Mouse (Mus musculus): ENCODE data around the gene Ireb2. TPM values are rescaled to one million over a fixed set of nuclear protein-coding genes. Genes with fewer than 3 reads are reported as not detected.
"Not testable (repeated sequence)": the region's sequence is repeated elsewhere in the genome, so short reads cannot be mapped to it uniquely, and the experiment has no call there.

The Ireb2 gene
- polyA plus RNA-seq, 1 experiment = 36.5 TPM

DNA sequence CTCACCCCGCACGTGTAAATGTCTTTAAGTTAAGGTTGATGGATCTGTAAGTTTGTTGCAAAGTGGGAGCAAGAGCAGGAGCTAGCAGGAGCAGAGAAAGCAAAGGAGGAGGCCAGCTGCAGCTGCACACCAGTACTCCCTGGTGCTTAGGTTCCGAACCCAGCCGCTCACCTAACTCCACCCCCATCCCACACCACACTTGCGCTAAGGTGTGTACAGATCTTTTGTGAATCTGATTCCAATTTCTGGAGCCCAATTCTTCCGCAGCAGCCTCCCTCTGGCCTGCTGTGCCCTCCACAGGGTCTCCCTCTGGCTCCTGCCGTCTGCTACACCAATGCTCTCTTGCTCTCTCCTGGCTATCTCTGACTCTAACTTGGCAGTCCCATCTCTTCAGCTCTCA lies 25.8 kb upstream of the Ireb2 start:
- no peak for TF ChIP-seq POLR2A (IDR thresholded peaks at IDR 0.05; ENCODE audit: control insufficient read depth, low read depth, low read length)
- no peak for TF ChIP-seq CTCF (IDR thresholded peaks at IDR 0.05; ENCODE audit: control insufficient read depth, insufficient read depth, insufficient replicate concordance, low read depth, low read length)
- Histone ChIP-seq H3K36me3 (ENCODE audit: control insufficient read depth, insufficient read depth, low read length) (no peaks in the 10 kb centered on the region), H3K4me3 (ENCODE audit: control insufficient read depth, low read depth, low read length) (no peak overlapping the region), H3K4me1 (ENCODE audit: control insufficient read depth, insufficient read depth, low read length) (peaks cover 4% of the 10 kb centered on the region), H3K27ac (ENCODE audit: control insufficient read depth, insufficient read depth, low read depth, low read length) (no peak overlapping the region; the same call in 1 of the 2 replicates), H3K27me3 (ENCODE audit: control insufficient read depth, insufficient read depth, low read length) (no peaks in the 10 kb centered on the region)

DNA sequence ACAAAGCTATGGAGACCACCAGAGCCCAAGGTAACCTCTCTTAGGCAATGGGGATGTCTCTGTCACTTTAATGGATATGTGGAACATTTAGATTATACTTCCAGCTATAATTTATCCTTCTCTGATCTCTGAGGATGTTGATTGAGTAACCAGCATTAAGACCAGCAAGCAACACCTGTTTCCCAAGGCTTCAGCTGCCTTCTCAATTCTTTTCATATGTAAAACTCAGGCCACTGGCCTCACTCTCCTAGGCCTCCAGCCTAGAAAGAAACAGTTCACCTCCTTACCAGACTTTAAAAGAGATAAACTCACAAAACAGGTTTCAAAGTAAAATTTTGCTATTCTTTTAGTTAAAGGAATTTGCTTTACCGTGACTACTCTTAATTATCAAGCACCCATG lies 23.4 kb upstream of the Ireb2 start:
- Histone ChIP-seq H3K4me1 (ENCODE audit: control insufficient read depth, insufficient read depth, low read length) (peaks cover 4% of the 10 kb centered on the region), H3K36me3 (ENCODE audit: control insufficient read depth, insufficient read depth, low read length) (no peaks in the 10 kb centered on the region), H3K4me3 (ENCODE audit: control insufficient read depth, low read depth, low read length) (no peak overlapping the region), H3K27me3 (ENCODE audit: control insufficient read depth, insufficient read depth, low read length) (no peaks in the 10 kb centered on the region), H3K27ac (ENCODE audit: control insufficient read depth, insufficient read depth, low read depth, low read length) (no peak overlapping the region)
- TF ChIP-seq POLR2A (IDR thresholded peaks at IDR 0.05; ENCODE audit: control insufficient read depth, low read depth, low read length) = no peak
- no peak for TF ChIP-seq CTCF (IDR thresholded peaks at IDR 0.05; ENCODE audit: control insufficient read depth, insufficient read depth, insufficient replicate concordance, low read depth, low read length)

DNA sequence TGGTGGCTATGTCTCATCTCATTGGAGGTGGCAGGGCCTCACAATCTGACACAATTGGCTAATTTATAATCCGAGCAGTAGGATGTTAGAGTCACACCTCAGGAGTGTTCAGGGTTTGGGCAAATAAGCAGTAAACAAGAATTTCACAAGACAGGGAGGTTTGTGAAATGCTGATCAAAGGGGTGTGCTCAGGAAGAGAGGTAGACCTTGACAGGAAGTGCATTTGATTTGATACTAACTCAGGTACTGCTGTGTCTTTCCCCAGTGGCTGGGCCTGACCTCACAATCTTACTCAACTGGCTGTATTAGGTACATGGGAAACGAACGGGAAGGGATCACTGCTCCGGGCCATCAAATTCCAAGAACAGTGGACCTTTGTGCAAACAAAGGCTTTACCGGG lies 21.3 kb upstream of the Ireb2 start:
- Histone ChIP-seq H3K4me1 (ENCODE audit: control insufficient read depth, insufficient read depth, low read length) (peaks cover 4% of the 10 kb centered on the region; the same call in 1 of the 2 replicates), H3K4me3 (ENCODE audit: control insufficient read depth, low read depth, low read length) (no peak overlapping the region), H3K27me3 (ENCODE audit: control insufficient read depth, insufficient read depth, low read length) (no peaks in the 10 kb centered on the region), H3K36me3 (ENCODE audit: control insufficient read depth, insufficient read depth, low read length) (no peaks in the 10 kb centered on the region), H3K27ac (ENCODE audit: control insufficient read depth, insufficient read depth, low read depth, low read length) (no peak overlapping the region)
- TF ChIP-seq CTCF (IDR thresholded peaks at IDR 0.05; ENCODE audit: control insufficient read depth, insufficient read depth, insufficient replicate concordance, low read depth, low read length) = no peak
- no peak for TF ChIP-seq POLR2A (IDR thresholded peaks at IDR 0.05; ENCODE audit: control insufficient read depth, low read depth, low read length)

DNA sequence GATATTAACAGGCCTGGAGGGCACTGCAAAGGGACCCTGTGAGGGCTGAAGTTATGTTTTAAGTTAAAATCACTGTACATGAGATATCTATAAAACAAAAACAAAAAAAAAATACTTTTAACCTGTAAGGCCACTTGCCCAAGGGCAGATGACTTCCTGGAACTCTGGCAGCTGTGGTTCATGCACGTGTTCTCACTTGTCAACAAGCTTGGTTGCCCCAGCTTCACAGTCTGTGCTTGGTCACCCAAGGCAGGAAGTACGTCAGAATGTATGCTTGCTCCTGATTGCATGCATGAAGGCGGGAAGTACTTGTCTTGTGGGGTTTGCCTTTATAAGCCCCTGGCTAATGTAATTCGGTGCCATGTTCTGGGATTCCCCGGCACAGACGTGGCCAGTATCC lies 19.7 kb upstream of the Ireb2 start:
- no peaks in the 10 kb centered on the region for H3K4me1 ChIP-seq (ENCODE audit: control insufficient read depth, insufficient read depth, low read length)
- H3K36me3 ChIP-seq (ENCODE audit: control insufficient read depth, insufficient read depth, low read length) = no peaks in the 10 kb centered on the region
- no peak for TF ChIP-seq CTCF (IDR thresholded peaks at IDR 0.05; ENCODE audit: control insufficient read depth, insufficient read depth, insufficient replicate concordance, low read depth, low read length)
- TF ChIP-seq POLR2A (IDR thresholded peaks at IDR 0.05; ENCODE audit: control insufficient read depth, low read depth, low read length) = no peak
- H3K4me3 ChIP-seq (ENCODE audit: control insufficient read depth, low read depth, low read length) = no peak overlapping the region
- H3K27me3 ChIP-seq (ENCODE audit: control insufficient read depth, insufficient read depth, low read length) = no peaks in the 10 kb centered on the region
- H3K27ac ChIP-seq (ENCODE audit: control insufficient read depth, insufficient read depth, low read depth, low read length) = no peak overlapping the region

DNA sequence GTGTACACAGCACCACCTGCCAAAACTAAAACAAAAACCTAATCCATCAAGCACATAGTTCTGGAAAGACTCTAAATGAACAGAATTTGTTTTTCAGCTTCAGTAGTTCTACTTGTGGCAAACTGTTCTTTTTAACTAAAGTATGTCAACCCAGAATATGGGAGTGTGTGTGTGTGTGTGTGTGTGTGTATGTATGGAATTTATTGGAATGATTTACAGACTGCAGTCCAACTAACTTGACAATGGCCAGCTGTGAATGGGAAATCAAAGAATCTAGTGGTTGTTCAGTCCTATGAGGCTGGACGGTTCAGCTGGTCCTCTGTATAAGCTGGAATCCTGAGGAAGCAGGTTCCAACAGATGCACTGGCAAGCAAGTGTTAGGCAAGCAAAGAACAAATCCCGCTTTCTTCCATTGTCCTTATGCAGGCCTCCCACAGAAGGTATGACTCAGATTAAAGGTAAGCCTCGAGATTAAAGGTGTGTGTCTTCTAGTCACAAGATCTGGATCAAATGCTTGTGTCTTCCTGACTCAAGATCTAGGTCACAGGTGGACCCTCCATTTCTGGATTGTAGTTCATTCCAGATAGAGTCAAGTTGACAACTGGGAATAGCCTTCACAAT lies 18.9 kb upstream of the Ireb2 start:
- Histone ChIP-seq H3K27me3 (ENCODE audit: control insufficient read depth, insufficient read depth, low read length) (no peaks in the 10 kb centered on the region), H3K4me1 (ENCODE audit: control insufficient read depth, insufficient read depth, low read length) (no peaks in the 10 kb centered on the region), H3K4me3 (ENCODE audit: control insufficient read depth, low read depth, low read length) (no peak overlapping the region), H3K36me3 (ENCODE audit: control insufficient read depth, insufficient read depth, low read length) (no peaks in the 10 kb centered on the region), H3K27ac (ENCODE audit: control insufficient read depth, insufficient read depth, low read depth, low read length) (no peak overlapping the region)
- TF ChIP-seq POLR2A (IDR thresholded peaks at IDR 0.05; ENCODE audit: control insufficient read depth, low read depth, low read length) = no peak
- no peak for TF ChIP-seq CTCF (IDR thresholded peaks at IDR 0.05; ENCODE audit: control insufficient read depth, insufficient read depth, insufficient replicate concordance, low read depth, low read length)

DNA sequence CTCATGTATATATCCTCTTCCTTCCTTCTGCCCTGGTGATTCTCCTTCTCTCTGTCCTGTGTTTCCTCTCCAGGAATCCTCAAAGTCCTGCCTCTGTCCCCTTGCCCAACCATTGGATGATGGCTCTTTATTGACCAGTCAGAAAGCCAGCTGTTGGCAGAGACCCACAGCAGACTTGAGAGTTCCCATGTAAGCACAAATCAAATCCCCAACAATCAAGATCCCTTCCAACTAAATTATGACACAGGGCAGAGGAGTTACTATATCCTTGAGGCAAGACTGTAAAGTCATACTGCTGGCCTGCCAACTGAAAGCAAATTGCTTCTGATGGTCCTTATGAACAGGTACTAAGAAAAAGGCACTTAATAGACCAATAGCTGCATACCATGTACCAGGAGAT lies 15.4 kb upstream of the Ireb2 start:
- TF ChIP-seq CTCF (IDR thresholded peaks at IDR 0.05; ENCODE audit: control insufficient read depth, insufficient read depth, insufficient replicate concordance, low read depth, low read length) = no peak
- no peak for TF ChIP-seq POLR2A (IDR thresholded peaks at IDR 0.05; ENCODE audit: control insufficient read depth, low read depth, low read length)
- H3K4me1 ChIP-seq (ENCODE audit: control insufficient read depth, insufficient read depth, low read length) = no peaks in the 10 kb centered on the region
- no peak overlapping the region for H3K4me3 ChIP-seq (ENCODE audit: control insufficient read depth, low read depth, low read length)
- H3K36me3 ChIP-seq (ENCODE audit: control insufficient read depth, insufficient read depth, low read length) = no peaks in the 10 kb centered on the region
- H3K27ac ChIP-seq (ENCODE audit: control insufficient read depth, insufficient read depth, low read depth, low read length) = no peak overlapping the region
- H3K27me3 ChIP-seq (ENCODE audit: control insufficient read depth, insufficient read depth, low read length) = no peaks in the 10 kb centered on the region

DNA sequence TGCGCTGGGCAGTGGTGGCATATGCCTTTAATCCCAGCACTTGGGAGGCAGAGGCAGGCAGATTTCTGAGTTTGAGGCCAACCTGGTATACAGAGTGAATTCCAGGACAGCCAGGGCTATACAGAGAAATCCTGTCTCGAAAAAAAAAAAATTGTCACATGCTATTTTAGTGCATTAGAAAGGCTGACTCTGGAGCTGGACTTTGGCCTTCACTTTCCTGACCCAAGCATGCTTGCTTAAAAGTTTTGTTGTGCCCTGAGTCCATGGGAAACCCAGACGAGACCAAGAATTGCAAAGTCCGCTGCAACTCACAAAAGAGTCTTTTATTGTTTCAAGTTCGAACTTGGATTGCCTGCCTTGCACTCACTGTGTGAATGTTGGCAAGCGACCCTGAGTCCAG lies 10.6 kb upstream of the Ireb2 start:
- H3K36me3 ChIP-seq (ENCODE audit: control insufficient read depth, insufficient read depth, low read length) = not testable (repeated sequence)

DNA sequence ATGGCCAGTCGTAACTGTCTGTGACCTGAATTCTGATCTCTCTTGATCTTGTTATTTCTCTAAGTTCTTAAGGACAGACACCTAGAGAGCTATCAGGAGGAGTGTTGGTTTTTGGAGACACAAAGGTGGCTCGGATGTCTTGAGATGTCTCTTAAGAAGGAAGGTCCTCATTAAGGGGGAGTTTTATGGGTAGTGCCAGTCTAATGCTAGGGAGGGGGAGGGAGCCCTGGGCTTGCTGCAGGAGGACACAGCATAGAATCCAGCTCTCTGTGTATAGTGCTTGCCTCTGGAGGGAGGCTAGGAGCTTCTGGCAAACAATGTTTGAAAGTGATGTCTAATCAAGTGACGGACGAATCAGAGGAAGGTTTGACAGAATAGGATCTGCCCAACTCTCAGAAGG lies 10.0 kb upstream of the Ireb2 start:
- Histone ChIP-seq H3K4me1 (ENCODE audit: control insufficient read depth, insufficient read depth, low read length) (no peaks in the 10 kb centered on the region), H3K27ac (ENCODE audit: control insufficient read depth, insufficient read depth, low read depth, low read length) (no peak overlapping the region), H3K4me3 (ENCODE audit: control insufficient read depth, low read depth, low read length) (no peak overlapping the region), H3K27me3 (ENCODE audit: control insufficient read depth, insufficient read depth, low read length) (no peaks in the 10 kb centered on the region), H3K36me3 (ENCODE audit: control insufficient read depth, insufficient read depth, low read length) (no peaks in the 10 kb centered on the region)
- TF ChIP-seq POLR2A (IDR thresholded peaks at IDR 0.05; ENCODE audit: control insufficient read depth, low read depth, low read length) (no peak), CTCF (IDR thresholded peaks at IDR 0.05; ENCODE audit: control insufficient read depth, insufficient read depth, insufficient replicate concordance, low read depth, low read length) (no peak)

More for the DNA sequence above, 10.6 kb upstream of the Ireb2 start:
- H3K4me3 ChIP-seq (ENCODE audit: control insufficient read depth, low read depth, low read length); H3K4me1 ChIP-seq (ENCODE audit: control insufficient read depth, insufficient read depth, low read length); H3K27ac ChIP-seq (ENCODE audit: control insufficient read depth, insufficient read depth, low read depth, low read length); H3K27me3 ChIP-seq (ENCODE audit: control insufficient read depth, insufficient read depth, low read length): not testable (repeated sequence)
